Mouse (Mus musculus) midbrain, embryonic 10.5 days (tissue): ENCODE measurements at regions not wholly inside any gene's neighbourhood (a gene's known extent, or its start where the extent isn't known, plus 50 kb on each side); places are given as distances from the start of the nearest gene placed in this dataset.
"Not testable (repeated sequence)": the region's sequence is repeated elsewhere in the genome, so short reads cannot be mapped to it uniquely, and the experiment has no call there.

Experiments
- DNase-seq: peaks from one replicate; pipeline ENCODE4 v3.0.0-alpha.2; 2017; ENCODE audit warnings: low spot score
- H3K27ac ChIP-seq: fragments of 300-500 bp; sonication (generic); replicated peaks from 2 replicates; pipeline ENCODE4 v1.5.1; 2016; ENCODE audit warnings: mild to moderate bottlenecking
- H3K27me3 ChIP-seq: fragments of 300-500 bp; sonication (generic); 2 replicates; pipeline ENCODE4 v1.6.1; 2016; ENCODE audit warnings: low read depth, mild to moderate bottlenecking; ENCODE audit not compliant: poor library complexity, severe bottlenecking
- H3K36me3 ChIP-seq: fragments of 300-500 bp; sonication (generic); 2 replicates; pipeline ENCODE4 v1.6.1; 2016; ENCODE audit warnings: mild to moderate bottlenecking, moderate library complexity
- H3K4me1 ChIP-seq: fragments of 300-500 bp; sonication (generic); 2 replicates; pipeline ENCODE4 v1.6.1; 2016
- H3K4me3 ChIP-seq: fragments of 300-500 bp; sonication (generic); 2 replicates; pipeline ENCODE4 v1.5.1; 2016; ENCODE audit warnings: mild to moderate bottlenecking, moderate library complexity
- H3K9me3 ChIP-seq: fragments of 300-500 bp; sonication (generic); replicated peaks from 2 replicates; pipeline ENCODE4 v1.6.1; 2016; ENCODE audit warnings: mild to moderate bottlenecking
- WGBS: fragments of 180-500 bp; shearing (Covaris S2); methylation state at CpG from one replicate; pipeline ENCODE4 v1.1.7; 2016; 5-methylcytosine and 5-hydroxymethylcytosine counted together

DNA sequence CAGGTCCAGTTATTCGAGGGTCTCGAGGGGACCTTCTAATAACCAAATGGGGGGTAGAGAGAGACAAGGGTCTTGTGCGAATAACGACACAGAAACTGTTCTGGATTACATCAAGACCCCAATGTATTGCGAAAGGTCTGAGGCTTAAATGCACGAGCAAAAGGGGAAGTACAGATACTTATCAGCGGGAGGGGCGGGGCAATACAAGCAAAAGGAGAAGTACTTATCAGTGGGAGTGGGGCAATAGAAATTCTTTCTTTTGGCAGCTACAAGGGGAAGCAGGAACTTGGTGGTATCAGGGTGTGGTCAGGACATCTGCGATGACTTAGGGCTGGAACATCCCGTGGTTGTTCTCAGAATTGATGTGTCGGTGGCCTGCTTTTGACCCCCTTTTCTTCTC lies 295.6 kb downstream of the Htr7 start:
- H3K4me1 ChIP-seq, H3K4me3 ChIP-seq, H3K9me3 ChIP-seq, DNase-seq, H3K27ac ChIP-seq, H3K36me3 ChIP-seq, H3K27me3 ChIP-seq: not testable (repeated sequence)
- WGBS, result 92% methylated on average over 11 of the region's 11 CpGs

DNA sequence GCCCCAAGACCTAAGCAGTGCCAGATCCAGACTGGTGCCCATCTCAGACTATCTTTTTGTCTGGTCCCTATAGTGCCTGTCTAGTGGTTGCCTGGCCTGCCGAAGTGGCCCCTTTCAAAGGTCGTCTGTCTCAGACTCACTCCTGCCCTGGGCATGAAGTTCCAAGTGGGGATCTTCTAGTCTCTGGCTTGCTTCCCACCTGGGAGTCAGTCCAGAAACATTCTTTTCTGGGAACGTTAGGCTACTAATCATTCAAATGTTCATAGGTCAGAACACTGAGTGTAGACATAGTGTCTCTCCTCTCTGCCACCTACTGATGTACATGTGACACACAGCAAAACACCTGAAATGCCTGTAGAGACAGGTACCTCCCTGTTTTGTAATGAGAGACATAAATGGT lies 297.6 kb downstream of the Htr7 start:
- Histone ChIP-seq H3K36me3 (no peaks in the 10 kb centered on the region), H3K9me3 (no peaks in the 10 kb centered on the region), H3K27ac (no peak overlapping the region), H3K27me3 (no peaks in the 10 kb centered on the region), H3K4me3 (no peak overlapping the region), H3K4me1 (no peaks in the 10 kb centered on the region)
- DNase-seq, result no peak
- 89% methylated on average over 3 of the region's 3 CpGs for WGBS

DNA sequence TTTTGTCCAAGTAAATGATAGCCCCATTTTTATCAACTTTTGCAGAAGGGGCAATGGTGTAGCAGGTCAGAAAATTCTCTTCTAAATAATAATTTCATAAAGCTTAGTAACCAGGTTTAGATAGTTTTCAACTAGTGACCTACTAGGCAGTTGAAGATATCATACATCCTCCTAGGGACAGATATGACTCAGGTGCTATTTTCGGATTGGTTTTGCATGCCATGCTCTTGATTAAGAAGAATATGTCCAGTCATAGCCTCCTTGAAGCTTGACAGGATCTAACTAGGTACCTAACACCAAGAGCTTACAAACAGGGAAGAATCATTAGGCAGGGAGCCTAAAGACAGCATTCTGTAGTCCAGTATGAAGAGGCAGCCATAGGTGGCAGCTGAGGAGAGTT lies 301.8 kb downstream of the Htr7 start:
- WGBS, result 67% methylated on average over 1 of the region's 1 CpGs
- Histone ChIP-seq H3K9me3 (no peaks in the 10 kb centered on the region), H3K27ac (no peak overlapping the region), H3K36me3 (no peaks in the 10 kb centered on the region), H3K27me3 (no peaks in the 10 kb centered on the region), H3K4me1 (no peaks in the 10 kb centered on the region), H3K4me3 (no peak overlapping the region)
- DNase-seq, result no peak

DNA sequence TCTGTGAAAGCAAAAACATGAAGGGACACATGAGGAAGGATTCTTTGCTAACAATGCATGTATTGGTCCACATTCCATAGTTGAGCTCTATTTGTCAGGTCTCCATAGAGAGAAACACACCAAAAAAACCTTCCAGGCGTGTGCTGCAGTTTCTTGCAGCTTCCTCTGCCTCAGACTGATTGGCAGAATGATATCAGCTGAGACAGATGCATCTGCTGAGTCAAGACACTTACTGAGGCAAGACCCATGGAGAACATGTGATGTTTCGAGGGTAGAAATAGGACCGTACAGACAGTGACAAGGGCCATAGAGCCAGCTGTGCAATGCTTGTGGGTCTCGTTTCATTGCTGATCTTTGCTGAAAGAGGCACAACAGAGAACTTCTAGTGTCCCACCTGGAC lies 321.6 kb downstream of the Htr7 start:
- H3K4me1 ChIP-seq, result no peaks in the 10 kb centered on the region
- WGBS, result 74% methylated on average over 4 of the region's 4 CpGs
- no peaks in the 10 kb centered on the region for H3K27me3 ChIP-seq
- no peaks in the 10 kb centered on the region for H3K9me3 ChIP-seq
- H3K36me3 ChIP-seq, result no peaks in the 10 kb centered on the region
- no peak overlapping the region for H3K4me3 ChIP-seq
- no peak for DNase-seq
- no peak overlapping the region for H3K27ac ChIP-seq

DNA sequence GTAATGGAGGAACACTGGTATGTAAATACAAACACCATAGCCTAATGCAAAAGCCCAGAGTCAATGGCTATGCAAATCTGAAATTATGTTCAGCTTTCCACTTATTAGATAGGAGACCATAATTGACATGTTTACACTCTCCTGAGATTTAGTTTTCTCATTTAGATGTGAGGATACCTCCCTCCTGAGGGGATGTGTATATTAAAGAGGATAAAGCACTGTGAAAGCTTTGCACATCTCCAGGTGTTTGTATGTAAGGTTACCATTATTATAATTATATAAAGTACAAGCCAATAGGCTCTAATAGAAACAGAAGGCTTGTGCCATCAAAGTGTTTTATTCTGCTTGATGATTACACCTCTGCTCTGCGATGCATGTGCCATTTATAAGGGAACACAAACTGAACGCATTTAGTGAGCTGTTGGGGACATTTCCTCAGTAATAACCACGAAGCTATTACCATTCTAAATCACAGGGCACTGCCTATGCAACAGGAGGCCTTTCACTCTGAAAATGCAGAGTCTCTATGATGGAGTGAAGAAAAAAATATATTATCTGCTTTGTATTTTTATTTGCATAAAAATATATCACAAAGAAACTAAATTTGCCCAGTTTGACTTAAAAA lies 328.8 kb downstream of the Htr7 start:
- no peak for DNase-seq
- WGBS, result 77% methylated on average over 3 of the region's 3 CpGs
- Histone ChIP-seq H3K4me1 (no peaks in the 10 kb centered on the region), H3K4me3 (no peak overlapping the region), H3K27me3 (no peaks in the 10 kb centered on the region), H3K36me3 (no peaks in the 10 kb centered on the region), H3K9me3 (no peaks in the 10 kb centered on the region), H3K27ac (no peak overlapping the region)
